10 mouse cellular contexts compared by ENCODE assay signal in genomic region chr19:32689724-32690123, GRCm38 (mm10). TPM values are rescaled to one million over a fixed set of nuclear protein-coding genes. Genes with fewer than 3 reads are reported as not detected.
DNase-seq lines count a peak whose midpoint lies in the region; ATAC-seq and TF ChIP-seq lines count a peak whose summit lies in the region.
"Had no signal": no experiment of that assay in that cellular context is flagged by ENCODE, and none has a peak within 500 bp of the region (broad histone marks: within the 10 kb centered on the region; RNA-seq: fewer than 3 reads in every experiment).

No protein-coding gene starts in this region.

- H3K4me1 ChIP-seq in forebrain, embryonic 14.5 days (ENCODE audit: control insufficient read depth, insufficient read depth, low read length) = no peaks in the 10 kb centered on the region
- H3K4me1 ChIP-seq in forebrain, embryonic 15.5 days = no peaks in the 10 kb centered on the region
- no peaks in the 10 kb centered on the region for H3K4me1 ChIP-seq in liver, postnatal 0 days (ENCODE audit: insufficient read depth)
- no peaks in the 10 kb centered on the region; the same call in 1 of the 2 replicates for H3K4me1 ChIP-seq in liver, embryonic 11.5 days (replicated peaks; ENCODE audit: control insufficient read depth, insufficient read depth, low read length)
- H3K4me1 ChIP-seq: embryonic facial prominence, embryonic 15.5 days had no signal

- peak; percentile 65 for DNase-seq in forebrain, embryonic 14.5 days (ENCODE audit: low spot score)
- DNase-seq in liver, postnatal 0 days = no peak
- no peak for DNase-seq in liver, embryonic 11.5 days (ENCODE audit: low spot score)
- peak; percentile 66 for DNase-seq in adipocyte (ENCODE audit: low spot score)
- no peak for DNase-seq in urinary bladder, postnatal 10 days (ENCODE audit: low spot score)
- no peak for DNase-seq in urinary bladder, postnatal 14 days (ENCODE audit: low spot score)

- H3K27ac ChIP-seq in forebrain, embryonic 14.5 days (ENCODE audit: low read depth, low read length) = no peak overlapping the region
- no peak overlapping the region for H3K27ac ChIP-seq in forebrain, embryonic 15.5 days (replicated peaks)
- H3K27ac ChIP-seq in liver, postnatal 0 days (ENCODE audit: low read depth) = no peak overlapping the region
- no peak overlapping the region for H3K27ac ChIP-seq in liver, embryonic 11.5 days (ENCODE audit: low read depth, low read length)
- H3K27ac ChIP-seq: embryonic facial prominence, embryonic 15.5 days had no signal

- H3K4me3 ChIP-seq in forebrain, embryonic 14.5 days (ENCODE audit: low read depth, low read length) = no peak overlapping the region
- no peak overlapping the region for H3K4me3 ChIP-seq in forebrain, embryonic 15.5 days
- H3K4me3 ChIP-seq in liver, postnatal 0 days (ENCODE audit: low read depth, low read length) = no peak overlapping the region
- no peak overlapping the region for H3K4me3 ChIP-seq in liver, embryonic 11.5 days (ENCODE audit: low read depth, low read length)
- H3K4me3 ChIP-seq: embryonic facial prominence, embryonic 15.5 days had no signal

- no peaks in the 10 kb centered on the region for H3K27me3 ChIP-seq in forebrain, embryonic 14.5 days (replicated peaks; ENCODE audit: control insufficient read depth, insufficient read depth, low read length)
- no peaks in the 10 kb centered on the region for H3K27me3 ChIP-seq in forebrain, embryonic 15.5 days
- H3K27me3 ChIP-seq in liver, postnatal 0 days (ENCODE audit: insufficient read depth, low read length) = no peaks in the 10 kb centered on the region
- no peaks in the 10 kb centered on the region for H3K27me3 ChIP-seq in liver, embryonic 11.5 days (replicated peaks; ENCODE audit: control insufficient read depth, insufficient read depth, low read length)
- H3K27me3 ChIP-seq: embryonic facial prominence, embryonic 15.5 days had no signal

- peaks cover 63% of the 10 kb centered on the region for H3K36me3 ChIP-seq in forebrain, embryonic 14.5 days (ENCODE audit: control insufficient read depth, insufficient read depth, low read length)
- H3K36me3 ChIP-seq in forebrain, embryonic 15.5 days = peaks cover 50% of the 10 kb centered on the region
- H3K36me3 ChIP-seq in liver, postnatal 0 days (replicated peaks; ENCODE audit: insufficient read depth, low read length) = peaks cover 31% of the 10 kb centered on the region
- H3K36me3 ChIP-seq in liver, embryonic 11.5 days (ENCODE audit: control insufficient read depth, insufficient read depth, low read length) = peaks cover 24% of the 10 kb centered on the region

- no peak for TF ChIP-seq EP300 in liver, postnatal 0 days (IDR thresholded peaks at IDR 0.05; ENCODE audit: low read depth)

- no peak overlapping the region for H3K4me2 ChIP-seq in forebrain, embryonic 14.5 days (ENCODE audit: low read length)
- H3K4me2 ChIP-seq in forebrain, embryonic 15.5 days (replicated peaks) = no peak overlapping the region
- H3K4me2 ChIP-seq in liver, postnatal 0 days (ENCODE audit: low read depth, low read length) = no peak overlapping the region
- no peak overlapping the region for H3K4me2 ChIP-seq in liver, embryonic 11.5 days
- H3K4me2 ChIP-seq: embryonic facial prominence, embryonic 15.5 days had no signal

- H3K9me3 ChIP-seq in forebrain, embryonic 14.5 days (replicated peaks; ENCODE audit: control insufficient read depth, low read length) = no peaks in the 10 kb centered on the region
- no peaks in the 10 kb centered on the region for H3K9me3 ChIP-seq in forebrain, embryonic 15.5 days
- no peaks in the 10 kb centered on the region for H3K9me3 ChIP-seq in liver, postnatal 0 days (ENCODE audit: low read length)
- no peaks in the 10 kb centered on the region for H3K9me3 ChIP-seq in liver, embryonic 11.5 days (ENCODE audit: control insufficient read depth, low read length)
- H3K9me3 ChIP-seq: embryonic facial prominence, embryonic 15.5 days; G1E had no signal

- ATAC-seq in forebrain, embryonic 14.5 days = no peak
- no peak for ATAC-seq in forebrain, embryonic 15.5 days (replicated peaks)
- no peak for ATAC-seq in liver, postnatal 0 days
- no peak for ATAC-seq in liver, embryonic 11.5 days (replicated peaks; ENCODE audit: low FRiP score)
- 0 out of 2 replicates have a peak, but pooled peaks have one; percentile 43 for ATAC-seq in monocyte, adult 5-6 weeks (replicated peaks; ENCODE audit: insufficient number of reproducible peaks, low FRiP score, low TSS enrichment, poor library complexity, severe bottlenecking)

- H3K9ac ChIP-seq in forebrain, embryonic 14.5 days (ENCODE audit: low read length) = no peak overlapping the region
- H3K9ac ChIP-seq in forebrain, embryonic 15.5 days (replicated peaks) = no peak overlapping the region
- H3K9ac ChIP-seq in liver, postnatal 0 days (replicated peaks) = no peak overlapping the region
- no peak overlapping the region for H3K9ac ChIP-seq in liver, embryonic 11.5 days (ENCODE audit: low read depth, low read length)
- H3K9ac ChIP-seq: embryonic facial prominence, embryonic 15.5 days had no signal

- peak; percentile 57 for TF ChIP-seq CTCF in liver, postnatal 0 days (IDR thresholded peaks at IDR 0.05; ENCODE audit: low read depth)

- 77% methylated on average over 6 of the region's 6 CpGs for WGBS in forebrain, embryonic 14.5 days
- WGBS in forebrain, embryonic 15.5 days = 69% methylated on average over 6 of the region's 6 CpGs
- 53% methylated on average over 6 of the region's 6 CpGs for WGBS in liver, postnatal 0 days (ENCODE audit: insufficient replicate concordance)
- whole genome bisulfite sequencing in liver, embryonic 11.5 days = 74% methylated on average over 6 of the region's 6 CpGs

RNA-seq across cellular contexts. Expression of gene Atad1, which starts 49.9 kb away (rescaled TPM):
- polyA plus RNA-seq in forebrain, embryonic 14.5 days (2014; fragmentation: Nextera tagmentation; extraction: Ambion mirVana) = 139 and 143 TPM in 2 replicates
- 113 and 120 TPM in 2 replicates for polyA plus RNA-seq in forebrain, embryonic 15.5 days (2015; fragmentation: Nextera tagmentation; extraction: Ambion mirVana)
- polyA plus RNA-seq in liver, postnatal 0 days (2015; fragmentation: Nextera tagmentation; extraction: Ambion mirVana) = 25.9 and 26.0 TPM in 2 replicates
- 58.3 and 58.6 TPM in 2 replicates for polyA plus RNA-seq in liver, embryonic 11.5 days (2014; fragmentation: Nextera tagmentation; extraction: Ambion mirVana)
- total RNA-seq in monocyte, adult 5-6 weeks (2017) = 49.5 to 79.0 TPM (median 56.9 TPM) in 3 replicates

Comparison
In these comparisons a context has a peak if more than half of its experiments do, and no peak if none do; other contexts are left out.
1. DNase-seq: peak in forebrain, embryonic 14.5 days (single experiment) and adipocyte (single experiment); none in liver, postnatal 0 days (single experiment), liver, embryonic 11.5 days (single experiment), urinary bladder, postnatal 10 days (single experiment) and urinary bladder, postnatal 14 days (single experiment).